Mouse (Mus musculus): ENCODE measurements around the gene Wif1.

Gene Wif1

DNA sequence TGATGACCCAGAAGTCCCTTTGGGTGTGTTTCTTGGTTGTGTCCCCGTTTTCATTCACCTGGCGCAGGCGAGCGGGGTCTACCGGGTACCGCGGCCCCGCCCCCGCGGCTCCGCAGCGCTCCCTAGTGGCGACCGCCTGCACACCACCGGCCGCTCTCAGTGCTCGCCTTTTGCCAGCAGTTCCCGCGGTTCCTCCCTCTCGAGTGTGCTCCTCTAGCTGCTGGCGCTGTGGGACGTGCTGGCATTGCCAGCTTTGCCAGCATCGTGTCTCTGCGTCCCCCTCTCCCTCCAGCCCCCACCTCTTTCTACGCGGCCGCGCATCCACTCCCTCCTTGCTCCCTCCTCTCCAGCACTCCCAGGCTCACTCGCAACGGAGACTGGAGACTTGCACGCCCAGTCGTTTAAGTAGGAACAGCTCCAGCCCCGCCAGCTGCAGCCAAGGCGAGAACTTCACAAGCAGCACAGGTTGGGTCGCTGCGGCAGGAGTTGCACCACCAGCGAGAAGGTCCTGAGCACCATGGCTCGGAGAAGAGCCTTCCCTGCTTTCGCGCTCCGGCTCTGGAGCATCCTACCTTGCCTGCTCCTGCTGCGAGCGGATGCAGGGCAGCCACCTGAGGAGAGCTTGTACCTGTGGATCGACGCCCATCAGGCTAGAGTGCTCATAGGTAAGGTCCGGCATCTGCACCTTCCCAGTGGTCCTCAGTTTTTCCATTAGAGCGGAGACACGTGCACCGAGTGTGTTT, at the start of gene Wif1:
Gene Wif1 (plus strand): TSS at position 135 of the 743 bp plus-strand sequence.
- DNase-seq (ENCODE audit: low read depth, low spot score): peak; percentile 79

GRCm38 (mm10) chr10:121002135-121002534, 31.6 kb upstream of the Wif1 start:
- DNase-seq (ENCODE audit: low read depth, low spot score): no peak

DNA sequence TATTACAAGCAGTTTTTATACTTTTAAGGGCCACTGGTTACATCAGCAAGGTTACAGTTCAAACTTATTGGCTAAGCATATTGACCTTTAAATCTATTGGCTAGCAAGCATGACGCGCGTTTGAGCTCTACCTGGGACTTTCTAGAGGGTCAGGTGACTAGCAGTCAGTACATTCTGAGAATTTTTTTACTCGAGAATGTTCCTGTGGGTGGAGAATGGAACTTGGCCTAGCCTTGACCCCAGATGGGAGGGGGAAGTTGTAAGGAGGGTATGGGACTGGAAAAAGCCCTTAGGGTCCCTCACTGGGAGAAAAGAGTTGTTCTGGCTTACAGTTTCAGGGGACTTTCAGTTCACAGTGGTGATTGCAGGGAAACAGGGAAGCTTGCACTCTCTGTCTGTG, 22.3 kb upstream of the Wif1 start:
- no peak for DNase-seq (ENCODE audit: low read depth, low spot score)

DNA sequence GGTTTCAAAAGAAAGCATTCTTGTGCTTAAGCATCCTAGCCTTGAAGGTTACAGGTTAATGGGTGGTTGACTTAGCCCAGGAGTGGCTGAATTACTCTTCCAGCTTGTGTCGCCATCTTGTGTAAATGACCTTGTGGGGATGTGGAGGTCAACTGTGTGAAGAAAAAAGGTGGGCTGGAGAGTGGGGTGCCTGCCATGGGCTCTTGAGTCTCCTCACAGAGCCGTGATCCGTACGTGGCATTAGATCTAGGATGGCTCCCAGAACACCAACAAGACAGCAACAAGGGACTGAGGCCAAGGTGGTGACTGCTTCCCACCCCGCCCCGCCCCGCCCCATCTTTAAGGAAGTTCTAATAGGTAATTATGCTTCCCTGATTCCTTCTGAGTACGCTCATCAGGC, 17.5 kb upstream of the Wif1 start:
- DNase-seq (ENCODE audit: low read depth, low spot score): no peak

GRCm38 (mm10) chr10:121016711-121017503, 16.9 kb upstream of the Wif1 start:
- DNase-seq (ENCODE audit: low read depth, low spot score): peak; percentile 48

GRCm38 (mm10) chr10:121022951-121023350, 10.8 kb upstream of the Wif1 start:
- no peak for DNase-seq (ENCODE audit: low read depth, low spot score)

GRCm38 (mm10) chr10:121031802-121032201, 2.0 kb upstream of the Wif1 start:
- DNase-seq (ENCODE audit: low read depth, low spot score): peak; percentile 63

GRCm38 (mm10) chr10:121033128-121033791, 500 bp upstream of the Wif1 start:
- DNase-seq (ENCODE audit: low read depth, low spot score): peak; percentile 84

GRCm38 (mm10) chr10:121034569-121034947, 798 bp downstream of the Wif1 start:
- no peak for DNase-seq (ENCODE audit: low read depth, low spot score)

GRCm38 (mm10) chr10:121038556-121039284, 5.0 kb downstream of the Wif1 start:
- no peak for DNase-seq (ENCODE audit: low read depth, low spot score)

- DNase-seq (ENCODE audit: low read depth, low spot score): peak; percentile 80
These were observed 7.2 kb downstream of the Wif1 start for GRCm38 (mm10) chr10:121040911-121041310.

DNA sequence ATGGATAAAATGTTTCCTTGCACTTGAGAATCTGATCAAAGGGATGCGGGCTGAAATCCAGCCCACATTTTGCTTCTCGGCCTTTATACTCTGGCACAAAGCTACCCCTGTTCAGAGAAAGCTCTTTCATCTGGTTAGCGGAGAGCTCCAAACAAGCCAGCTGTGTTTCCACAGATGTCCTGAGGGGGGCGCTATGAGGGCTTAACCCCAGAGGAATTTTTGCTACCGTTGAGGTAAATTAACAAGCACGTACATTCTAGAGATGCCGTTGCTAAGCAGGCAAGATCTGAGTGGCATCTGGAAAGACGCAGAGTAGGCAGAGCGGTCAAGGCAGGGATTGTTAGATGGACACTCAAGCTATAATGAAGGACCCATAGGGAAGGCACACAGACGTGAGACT, 13.7 kb downstream of the Wif1 start:
- DNase-seq (ENCODE audit: low read depth, low spot score): no peak

DNA sequence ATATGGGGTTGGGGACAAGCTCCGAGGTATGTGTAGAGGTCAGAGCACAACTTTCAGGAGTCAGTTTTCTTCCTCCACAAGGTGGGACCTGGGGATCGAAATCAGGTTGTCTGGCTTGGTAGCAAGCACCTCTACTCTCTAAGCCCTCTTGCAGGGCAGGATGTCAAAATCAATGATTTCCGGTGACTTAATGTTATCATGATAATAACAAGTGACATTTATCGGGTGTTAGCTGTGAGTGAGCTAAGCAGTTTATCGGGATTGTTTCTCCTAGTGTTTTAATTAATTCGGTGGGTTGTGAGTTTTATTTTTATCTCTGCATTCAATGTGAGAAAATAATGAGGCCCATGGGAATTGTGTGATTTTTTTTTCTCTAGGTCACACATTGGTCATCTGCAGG, 18.3 kb downstream of the Wif1 start:
- no peak for DNase-seq (ENCODE audit: low read depth, low spot score)

DNA sequence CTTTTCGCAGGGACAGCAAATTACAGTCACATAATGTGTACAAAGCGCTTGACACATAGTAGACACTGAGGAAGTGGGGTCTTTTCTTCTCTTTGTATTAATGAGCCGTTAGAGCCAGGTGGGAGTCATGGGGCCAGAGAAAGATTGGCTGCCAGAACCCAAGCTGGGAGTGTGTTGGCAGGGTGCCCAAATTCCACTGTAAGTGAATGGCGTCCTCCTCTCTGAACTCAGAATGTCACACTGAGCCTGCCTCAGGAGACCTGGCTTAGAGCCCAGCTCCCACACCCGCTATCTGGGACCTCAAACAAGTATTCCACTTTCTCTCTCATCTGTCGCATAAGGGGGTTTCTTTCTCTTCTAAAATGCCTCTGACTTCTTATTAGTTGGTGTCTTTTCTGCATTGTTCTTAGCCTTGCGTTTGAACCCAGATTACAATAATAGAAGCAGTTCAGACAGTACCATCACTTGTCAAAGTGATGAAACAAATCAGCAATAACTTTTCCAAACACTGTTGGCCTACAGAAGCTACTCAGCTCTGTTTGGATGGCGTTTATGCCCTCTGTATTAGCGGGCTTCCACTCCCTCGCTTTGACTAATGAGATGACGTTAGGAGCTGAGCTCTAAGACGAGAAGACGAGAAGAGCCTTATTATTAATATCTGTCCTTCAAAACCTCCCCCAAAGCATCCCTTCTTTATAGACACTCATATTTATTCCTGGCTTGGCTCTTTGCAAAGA, 21.9 kb downstream of the Wif1 start:
- peak; percentile 86 for DNase-seq (ENCODE audit: low read depth, low spot score)

- no peak for DNase-seq (ENCODE audit: low read depth, low spot score)
These were observed 23.1 kb downstream of the Wif1 start for GRCm38 (mm10) chr10:121056823-121057222.

GRCm38 (mm10) chr10:121059043-121060003, 25.6 kb downstream of the Wif1 start:
- DNase-seq (ENCODE audit: low read depth, low spot score): no peak

DNA sequence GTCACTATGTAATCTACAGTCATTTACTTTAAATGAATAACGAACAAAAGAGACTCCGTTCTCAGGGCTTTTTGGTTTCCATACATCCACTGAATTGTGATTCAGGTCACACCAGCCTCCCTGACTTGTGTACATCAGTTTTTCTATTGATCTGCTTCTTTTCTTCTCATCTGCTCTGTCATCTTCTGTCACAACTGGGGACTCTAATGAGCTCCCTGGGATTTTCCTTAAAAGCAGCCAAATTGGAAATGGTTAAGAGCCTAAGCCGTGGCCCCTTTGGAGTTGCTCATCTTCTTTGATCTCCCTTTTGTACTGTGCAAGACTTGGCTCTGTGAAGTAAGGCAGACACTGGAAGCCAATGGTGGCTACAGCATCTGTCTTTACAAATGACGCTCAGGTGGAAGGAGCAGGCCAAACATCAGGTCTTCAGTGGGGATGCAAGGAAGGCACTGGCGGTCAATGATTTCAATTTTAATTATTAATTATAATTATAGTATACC, 27.6 kb downstream of the Wif1 start:
- no peak for DNase-seq (ENCODE audit: low read depth, low spot score)

GRCm38 (mm10) chr10:121062704-121063103, 28.9 kb downstream of the Wif1 start:
- DNase-seq (ENCODE audit: low read depth, low spot score): no peak

- no peak for DNase-seq (ENCODE audit: low read depth, low spot score)
These were observed 33.7 kb downstream of the Wif1 start for GRCm38 (mm10) chr10:121067416-121067951.
